Mouse (Mus musculus) forebrain, embryonic 13.5 days (tissue): ENCODE measurements around the gene Oasl1. TPM values are rescaled to one million over a fixed set of nuclear protein-coding genes. Genes with fewer than 3 reads are reported as not detected.
"Not testable (repeated sequence)": the region's sequence is repeated elsewhere in the genome, so short reads cannot be mapped to it uniquely, and the experiment has no call there.

ENCODE experiments used
- ATAC-seq: fragments of 200-750 bp; cut with Nextera tagmentation; 2 replicates; pipeline ENCODE4 v1.8.0; 2017
- H3K27ac ChIP-seq: fragments of 300-500 bp; sonication (generic); 2 replicates; pipeline ENCODE4 v1.5.1; 2015; ENCODE audit warnings: inconsistent platforms, mild to moderate bottlenecking, moderate library complexity
- H3K27me3 ChIP-seq: fragments of 300-500 bp; sonication (generic); 2 replicates; pipeline ENCODE4 v1.6.1; 2015; ENCODE audit warnings: mild to moderate bottlenecking, inconsistent platforms
- H3K36me3 ChIP-seq: fragments of 300-500 bp; sonication (generic); 2 replicates; pipeline ENCODE4 v1.6.1; 2015; ENCODE audit warnings: mild to moderate bottlenecking, inconsistent platforms; ENCODE audit not compliant: poor library complexity, severe bottlenecking
- H3K4me1 ChIP-seq: fragments of 300-500 bp; sonication (generic); 2 replicates; pipeline ENCODE4 v1.6.1; 2015; ENCODE audit warnings: inconsistent platforms
- H3K4me2 ChIP-seq: fragments of 300-500 bp; sonication (generic); 2 replicates; pipeline ENCODE4 v1.6.1; 2015; ENCODE audit warnings: inconsistent platforms, mild to moderate bottlenecking, moderate library complexity
- H3K4me3 ChIP-seq: fragments of 300-500 bp; sonication (generic); 2 replicates; pipeline ENCODE4 v1.5.1; 2015; ENCODE audit warnings: mild to moderate bottlenecking, inconsistent platforms
- H3K9ac ChIP-seq: fragments of 300-500 bp; sonication (generic); 2 replicates; pipeline ENCODE4 v1.6.1; 2015; ENCODE audit warnings: mild to moderate bottlenecking, inconsistent platforms
- H3K9me3 ChIP-seq: fragments of 300-500 bp; sonication (generic); replicated peaks from 2 replicates; pipeline ENCODE4 v1.6.1; 2016; ENCODE audit warnings: inconsistent platforms
- WGBS: fragments of 180-500 bp; shearing (Covaris S2); methylation state at CpG from one replicate; pipeline ENCODE4 v1.1.7; 2015; 5-methylcytosine and 5-hydroxymethylcytosine counted together
- polyA plus RNA-seq: library from polyadenylated mRNA; unstranded; fragments of >200 nt; fragmentation: Nextera tagmentation; extraction: Ambion mirVana; gene quantifications from 2 replicates; pipeline ENCODE4 v1.2.1, GENCODE M21; 2015

The Oasl1 gene
- polyA plus RNA-seq, 1 experiment from 2014 or later = 0.28 TPM

GRCm38 (mm10) chr5:114933206-114933605 is 10.2 kb downstream of the Oasl1 start:
- H3K4me3 ChIP-seq = no peak overlapping the region
- no peaks in the 10 kb centered on the region for H3K36me3 ChIP-seq
- no peak for ATAC-seq
- H3K4me2 ChIP-seq = no peak overlapping the region
- H3K4me1 ChIP-seq = peaks cover 6% of the 10 kb centered on the region; the same call in 1 of the 2 replicates
- H3K27ac ChIP-seq = no peak overlapping the region
- WGBS = 83% methylated on average over 8 of the region's 8 CpGs
- no peaks in the 10 kb centered on the region for H3K27me3 ChIP-seq
- H3K9me3 ChIP-seq = no peaks in the 10 kb centered on the region
- H3K9ac ChIP-seq = no peak overlapping the region

DNA sequence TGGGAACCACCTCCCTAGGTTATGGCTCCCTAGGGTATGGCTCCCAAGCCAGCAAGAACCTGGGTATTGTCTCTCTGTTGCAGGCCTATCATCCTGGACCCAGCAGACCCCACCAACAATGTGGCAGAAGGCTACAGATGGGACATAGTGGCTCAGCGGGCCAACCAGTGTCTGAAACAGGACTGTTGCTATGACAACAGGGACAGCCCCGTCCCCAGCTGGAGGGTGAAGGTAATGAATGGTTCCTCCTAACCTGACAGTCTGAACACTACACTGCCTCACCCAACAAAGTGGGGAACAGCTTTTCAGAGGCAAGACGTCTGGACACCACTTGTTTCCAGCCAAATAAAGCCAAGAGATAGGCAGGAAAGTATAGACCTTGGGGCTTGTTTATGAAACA is 12.8 kb downstream of the Oasl1 start:
- H3K9me3 ChIP-seq = no peaks in the 10 kb centered on the region; the same call in 1 of the 2 replicates
- 25% methylated on average over 3 of the region's 3 CpGs for WGBS
- H3K4me3 ChIP-seq = no peak overlapping the region

GRCm38 (mm10) chr5:114941138-114941537 is 18.1 kb downstream of the Oasl1 start:
- H3K9me3 ChIP-seq, H3K27ac ChIP-seq, H3K4me3 ChIP-seq, H3K36me3 ChIP-seq, ATAC-seq, H3K9ac ChIP-seq, H3K27me3 ChIP-seq, H3K4me1 ChIP-seq: not testable (repeated sequence)
- peak overlapping the region; percentile 82; the same call in 1 of the 2 replicates for H3K4me2 ChIP-seq
- 63% methylated on average over 3 of the region's 3 CpGs for WGBS

More for the DNA sequence above, 12.8 kb downstream of the Oasl1 start:
- no peak overlapping the region for H3K9ac ChIP-seq
- peaks cover 6% of the 10 kb centered on the region; the same call in 1 of the 2 replicates for H3K4me1 ChIP-seq
- H3K36me3 ChIP-seq = no peaks in the 10 kb centered on the region
- no peaks in the 10 kb centered on the region for H3K27me3 ChIP-seq
- H3K27ac ChIP-seq = no peak overlapping the region
- no peak for ATAC-seq
- no peak overlapping the region for H3K4me2 ChIP-seq

DNA sequence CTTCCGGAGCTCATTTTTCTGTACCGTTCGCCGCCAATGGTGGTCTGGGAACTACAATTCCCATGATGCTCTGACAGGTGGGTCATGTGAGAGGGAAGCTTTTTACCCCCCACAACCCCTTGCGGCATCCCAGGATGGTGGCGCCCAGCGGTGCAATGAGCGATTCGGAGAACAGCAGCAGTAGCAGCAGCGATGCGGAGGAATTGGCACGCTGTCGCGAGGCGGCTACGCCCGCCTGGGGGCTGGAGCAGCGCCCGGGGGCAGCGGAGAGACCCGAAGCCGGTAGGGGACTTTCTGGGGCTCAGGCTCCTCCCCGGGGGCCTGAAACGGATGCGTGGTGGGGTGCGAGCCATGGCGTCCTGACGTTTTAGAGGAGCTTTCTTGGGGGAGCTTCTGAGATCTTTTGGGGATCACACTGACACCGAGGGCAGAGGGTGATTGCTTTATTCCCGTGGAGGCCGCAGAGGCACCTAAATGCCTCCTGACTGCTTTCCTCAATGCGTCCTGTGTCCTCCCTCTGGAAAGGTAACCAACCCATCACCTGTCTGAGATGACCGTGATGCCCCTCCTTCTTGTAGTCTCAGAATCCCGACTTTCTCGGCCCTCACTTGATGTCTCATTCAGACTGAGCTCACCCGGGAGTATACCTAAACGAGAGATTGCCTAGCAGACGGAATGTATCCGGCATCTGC is 19.2 kb downstream of the Oasl1 start, which contains the start of gene 2210016L21Rik:
2210016L21Rik (plus strand) TSS at position 85 of the 692 bp plus-strand sequence.
- Histone ChIP-seq H3K9ac (peak within 1 kb of the TSS; percentile 93), H3K4me1 (peaks cover 9% of the 10 kb centered on the region), H3K4me2 (peak within 1 kb of the TSS; percentile 82), H3K27me3 (no peaks in the 10 kb centered on the region), H3K27ac (peak within 1 kb of the TSS; percentile 92), H3K4me3 (peak within 1 kb of the TSS; percentile 89), H3K36me3 (peaks cover 18% of the 10 kb centered on the region), H3K9me3 (no peaks in the 10 kb centered on the region; the same call in 1 of the 2 replicates)
- 1% methylated on average over 39 of the region's 39 CpGs for WGBS
- peak; percentile 98 for ATAC-seq

- Histone ChIP-seq H3K27me3 (no peaks in the 10 kb centered on the region), H3K4me1 (peaks cover 9% of the 10 kb centered on the region), H3K36me3 (peaks cover 23% of the 10 kb centered on the region), H3K9ac (peak overlapping the region; percentile 93), H3K9me3 (no peaks in the 10 kb centered on the region; the same call in 1 of the 2 replicates), H3K4me2 (peak overlapping the region; percentile 82), H3K27ac (peak overlapping the region; percentile 92; the same call in 1 of the 2 replicates), H3K4me3 (peak overlapping the region; percentile 89)
- 40% methylated on average over 4 of the region's 4 CpGs for WGBS
- ATAC-seq = no peak
Observed at GRCm38 (mm10) chr5:114942766-114943130, 19.7 kb downstream of the Oasl1 start.

DNA sequence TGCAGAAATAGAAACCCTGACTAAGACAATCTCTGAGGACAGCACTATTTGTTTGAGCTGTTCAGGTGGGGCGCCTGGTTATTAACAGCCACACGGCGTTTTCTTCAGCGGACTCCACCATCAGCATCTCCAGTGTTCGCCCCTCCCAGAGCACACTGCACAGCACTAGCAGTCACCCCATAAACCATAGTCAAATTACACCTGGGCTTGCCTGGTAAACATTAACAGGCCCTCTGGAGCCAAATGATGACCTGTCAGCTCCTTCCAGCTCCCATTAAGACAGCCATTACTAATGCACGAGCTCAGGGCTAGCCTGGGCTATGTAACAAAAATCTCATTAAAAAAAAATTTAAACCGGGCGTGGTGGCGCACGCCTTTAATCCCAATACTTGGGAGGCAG is 22.0 kb downstream of the Oasl1 start:
- Histone ChIP-seq H3K4me2 (no peak overlapping the region), H3K9me3 (no peaks in the 10 kb centered on the region), H3K27me3 (no peaks in the 10 kb centered on the region), H3K27ac (no peak overlapping the region), H3K4me1 (peaks cover 9% of the 10 kb centered on the region), H3K4me3 (no peak overlapping the region), H3K9ac (no peak overlapping the region), H3K36me3 (peaks cover 46% of the 10 kb centered on the region)
- WGBS = 96% methylated on average over 10 of the region's 10 CpGs
- no peak for ATAC-seq

GRCm38 (mm10) chr5:114948891-114949290 is 25.9 kb downstream of the Oasl1 start:
- H3K4me3 ChIP-seq = no peak overlapping the region
- H3K27ac ChIP-seq = 0 out of 2 replicates have a peak overlapping the region, but pooled peaks have one; percentile 2
- H3K36me3 ChIP-seq = peaks cover 56% of the 10 kb centered on the region
- H3K27me3 ChIP-seq = no peaks in the 10 kb centered on the region
- WGBS = 72% methylated on average over 6 of the region's 6 CpGs
- no peak for ATAC-seq
- H3K4me1 ChIP-seq = no peaks in the 10 kb centered on the region
- H3K4me2 ChIP-seq = no peak overlapping the region
- H3K9me3 ChIP-seq = no peaks in the 10 kb centered on the region
- no peak overlapping the region for H3K9ac ChIP-seq

DNA sequence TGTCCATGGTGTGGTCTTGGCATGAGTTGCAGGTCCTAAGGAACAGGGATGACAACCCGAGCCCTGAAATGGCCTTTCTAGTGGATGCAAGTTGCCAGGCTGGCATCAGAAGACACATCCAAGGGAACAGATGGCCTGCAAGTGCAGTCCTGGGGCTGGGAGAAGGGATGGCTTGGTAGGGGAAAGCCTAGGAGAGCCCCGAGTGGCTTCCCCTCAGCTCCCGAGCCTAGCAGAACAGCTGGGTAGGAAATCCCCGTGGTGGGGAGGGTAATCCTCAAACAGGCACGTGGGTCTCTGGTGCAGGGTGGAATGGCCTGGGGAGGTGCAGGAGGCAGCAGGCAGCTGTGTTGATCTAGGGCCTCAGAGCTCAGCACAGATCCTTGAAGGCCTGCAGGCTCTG is 26.3 kb downstream of the Oasl1 start:
- Histone ChIP-seq H3K4me2 (no peak overlapping the region), H3K36me3 (peaks cover 56% of the 10 kb centered on the region), H3K9me3 (no peaks in the 10 kb centered on the region), H3K4me3 (no peak overlapping the region), H3K4me1 (no peaks in the 10 kb centered on the region), H3K9ac (no peak overlapping the region), H3K27ac (0 out of 2 replicates have a peak overlapping the region, but pooled peaks have one; percentile 2), H3K27me3 (no peaks in the 10 kb centered on the region)
- ATAC-seq = no peak
- 61% methylated on average over 5 of the region's 5 CpGs for whole genome bisulfite sequencing

GRCm38 (mm10) chr5:114949812-114950211 is 26.8 kb downstream of the Oasl1 start:
- no peak for ATAC-seq
- Histone ChIP-seq H3K36me3 (peaks cover 56% of the 10 kb centered on the region), H3K27me3 (no peaks in the 10 kb centered on the region), H3K4me3 (no peak overlapping the region), H3K27ac (no peak overlapping the region), H3K9ac (no peak overlapping the region), H3K4me1 (no peaks in the 10 kb centered on the region), H3K9me3 (no peaks in the 10 kb centered on the region), H3K4me2 (no peak overlapping the region)
- 84% methylated on average over 9 of the region's 9 CpGs for WGBS

GRCm38 (mm10) chr5:114950669-114951068 is 27.6 kb downstream of the Oasl1 start:
- Histone ChIP-seq H3K27ac (no peak overlapping the region), H3K4me3 (no peak overlapping the region), H3K4me2 (no peak overlapping the region), H3K9me3 (no peaks in the 10 kb centered on the region), H3K9ac (no peak overlapping the region), H3K4me1 (no peaks in the 10 kb centered on the region), H3K27me3 (no peaks in the 10 kb centered on the region), H3K36me3 (peaks cover 54% of the 10 kb centered on the region)
- ATAC-seq = no peak
- 61% methylated on average over 12 of the region's 12 CpGs for WGBS

DNA sequence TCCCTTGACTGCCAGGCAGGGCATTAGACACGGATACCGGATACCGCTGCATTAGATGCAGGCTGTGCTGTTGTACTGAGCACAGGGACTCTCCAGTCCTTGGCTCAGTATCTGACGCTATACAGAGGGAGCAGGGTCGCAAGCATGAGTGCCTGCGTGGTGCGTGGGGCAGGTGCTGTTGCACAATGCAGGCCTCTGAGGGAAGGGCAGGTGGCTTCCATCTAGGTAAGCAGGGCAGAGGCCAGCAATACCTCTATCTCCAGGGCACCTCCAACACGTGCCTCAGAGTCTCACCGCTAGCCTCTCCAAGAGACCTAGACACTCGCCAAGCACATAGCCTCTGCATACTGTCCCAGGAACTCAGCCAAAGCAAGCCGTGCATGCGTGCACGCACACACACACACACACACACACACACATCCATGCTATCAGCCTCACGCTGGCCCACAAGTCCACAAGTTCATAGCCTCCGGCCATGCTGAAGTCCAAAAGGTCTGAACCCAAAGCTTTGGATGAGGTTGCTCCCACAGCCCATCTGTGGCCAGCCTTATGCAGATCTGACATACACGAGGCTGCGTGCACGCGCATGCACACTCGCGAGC is 28.3 kb downstream of the Oasl1 start:
- WGBS = 86% methylated on average over 21 of the region's 21 CpGs
- H3K9me3 ChIP-seq = no peaks in the 10 kb centered on the region
- no peak for ATAC-seq
- no peak overlapping the region for H3K9ac ChIP-seq
- H3K27me3 ChIP-seq = no peaks in the 10 kb centered on the region
- no peaks in the 10 kb centered on the region for H3K4me1 ChIP-seq
- H3K27ac ChIP-seq = no peak overlapping the region
- no peak overlapping the region for H3K4me2 ChIP-seq
- H3K4me3 ChIP-seq = no peak overlapping the region
- H3K36me3 ChIP-seq = peaks cover 47% of the 10 kb centered on the region

GRCm38 (mm10) chr5:114953326-114953725 is 30.3 kb downstream of the Oasl1 start:
- no peak for ATAC-seq
- Histone ChIP-seq H3K9me3 (no peaks in the 10 kb centered on the region), H3K9ac (no peak overlapping the region), H3K27ac (no peak overlapping the region), H3K27me3 (no peaks in the 10 kb centered on the region), H3K36me3 (peaks cover 27% of the 10 kb centered on the region), H3K4me2 (no peak overlapping the region), H3K4me3 (no peak overlapping the region), H3K4me1 (no peaks in the 10 kb centered on the region)
- WGBS = 88% methylated on average over 14 of the region's 14 CpGs
